Mouse (Mus musculus) spleen, adult 10 weeks (tissue): Measurements from ENCODE around the gene Taar1. TPM values are rescaled to one million over a fixed set of nuclear protein-coding genes. Genes with fewer than 3 reads are reported as not detected.

Source experiments
- polyA plus RNA-seq: library from polyadenylated mRNA; stranded (reverse); fragments of 350-450 nt; fragmentation: Illumina TruSeq; extraction: RNeasy Lipid Tissue Mini Kit (QIAGEN cat#74804); gene quantifications from one replicate; pipeline ENCODE4 v1.2.3, GENCODE M21; 2015; ENCODE audit warnings: low replicate concordance; ENCODE audit not compliant: insufficient read depth

Taar1 gene
- not detected for polyA plus RNA-seq

DNA sequence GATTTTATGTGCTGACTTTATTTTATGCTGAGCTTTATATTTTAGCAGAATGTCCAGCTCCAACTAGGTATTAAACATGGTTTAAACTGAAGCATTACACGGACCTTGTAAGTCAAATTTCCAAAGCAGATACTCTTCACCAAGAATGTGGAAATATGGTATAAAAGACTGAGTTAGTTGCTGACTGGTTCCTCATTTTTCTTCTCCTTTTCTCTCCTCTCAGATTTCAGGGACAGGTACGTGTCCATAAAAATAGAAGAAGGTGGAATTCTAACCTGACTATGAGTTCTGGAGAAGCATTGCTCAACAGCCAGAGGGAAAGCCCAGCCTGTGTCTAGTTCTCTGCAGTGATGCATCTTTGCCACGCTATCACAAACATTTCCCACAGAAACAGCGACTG lies at the start of gene Taar1:
Gene Taar1 (plus strand): TSS at position 301 of the 400 bp plus-strand sequence.

DNA sequence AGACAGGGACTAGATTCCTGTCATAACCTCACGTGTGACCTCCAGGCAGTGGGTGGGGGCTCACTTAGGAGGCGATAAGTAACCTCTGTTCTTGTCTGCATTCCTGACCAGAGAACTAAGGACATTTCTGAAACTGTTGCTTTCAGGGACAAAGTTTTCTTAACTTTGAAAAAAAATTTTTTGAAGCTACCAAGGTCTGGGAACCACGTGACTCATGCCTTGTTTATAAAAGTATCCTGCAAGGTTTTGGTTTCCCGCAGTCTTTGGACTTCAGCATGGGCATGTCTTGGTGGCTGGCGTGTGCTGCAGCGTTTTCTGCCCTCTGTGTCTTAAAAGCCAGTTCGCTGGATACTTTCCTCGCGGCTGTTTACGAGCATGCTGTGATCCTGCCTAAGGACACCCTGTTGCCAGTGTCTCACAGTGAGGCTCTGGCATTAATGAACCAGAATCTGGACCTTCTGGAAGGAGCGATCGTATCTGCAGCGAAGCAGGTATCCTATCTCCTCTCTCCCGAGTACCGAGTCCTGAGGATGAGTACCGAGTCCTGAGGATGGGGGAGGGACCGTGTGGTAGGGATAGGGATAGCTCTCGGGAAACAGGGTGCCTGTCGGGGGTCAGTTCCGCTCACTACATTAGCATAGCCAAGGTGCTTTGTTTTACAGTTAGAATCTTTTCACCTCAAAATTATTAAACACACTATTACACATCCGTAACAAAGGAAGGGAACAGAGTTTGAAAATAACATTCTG lies 25.4 kb upstream of the Taar1 start, which contains the start of gene Vnn1:
Gene Vnn1 (plus strand): TSS at position 88 of the 749 bp plus-strand sequence.

DNA sequence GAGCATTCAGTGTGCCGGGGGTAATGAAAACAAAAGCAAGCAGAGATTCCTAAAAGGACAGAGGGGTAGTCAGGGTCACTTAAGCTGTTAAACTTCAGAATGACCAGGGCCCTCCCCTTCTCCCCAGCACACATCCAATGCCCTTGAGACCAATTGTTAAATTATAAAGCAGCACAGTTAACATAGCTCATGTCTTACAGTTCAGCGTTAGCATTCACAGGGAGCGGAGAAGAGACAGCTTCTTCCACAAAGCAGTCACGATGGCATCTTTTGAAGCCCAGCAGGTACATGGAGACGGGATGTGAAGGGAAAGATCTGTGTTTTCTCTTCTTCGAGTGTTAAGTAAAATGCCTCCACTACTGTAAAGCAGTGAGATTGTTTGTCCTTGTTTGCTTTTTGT lies 18.2 kb downstream of the Taar1 start, which contains the start of gene Taar2:
Gene Taar2 (plus strand): TSS at position 261 of the 400 bp plus-strand sequence.

DNA sequence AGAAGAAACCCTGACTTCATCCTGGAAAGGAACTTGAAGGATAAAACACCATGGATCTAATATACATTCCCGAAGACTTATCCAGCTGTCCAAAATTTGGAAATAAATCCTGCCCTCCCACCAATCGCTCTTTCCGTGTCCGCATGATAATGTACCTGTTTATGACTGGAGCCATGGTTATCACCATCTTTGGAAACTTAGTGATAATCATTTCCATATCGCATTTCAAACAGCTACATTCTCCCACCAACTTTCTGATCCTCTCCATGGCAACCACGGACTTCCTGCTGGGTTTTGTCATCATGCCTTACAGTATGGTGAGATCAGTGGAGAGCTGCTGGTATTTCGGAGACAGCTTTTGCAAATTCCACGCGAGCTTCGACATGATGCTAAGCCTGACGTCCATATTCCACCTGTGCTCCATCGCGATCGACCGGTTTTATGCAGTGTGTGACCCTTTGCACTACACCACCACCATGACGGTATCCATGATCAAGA lies 29.4 kb downstream of the Taar1 start, which contains the start of gene Taar3:
Gene Taar3 (plus strand): TSS at position 51 of the 498 bp plus-strand sequence.

DNA sequence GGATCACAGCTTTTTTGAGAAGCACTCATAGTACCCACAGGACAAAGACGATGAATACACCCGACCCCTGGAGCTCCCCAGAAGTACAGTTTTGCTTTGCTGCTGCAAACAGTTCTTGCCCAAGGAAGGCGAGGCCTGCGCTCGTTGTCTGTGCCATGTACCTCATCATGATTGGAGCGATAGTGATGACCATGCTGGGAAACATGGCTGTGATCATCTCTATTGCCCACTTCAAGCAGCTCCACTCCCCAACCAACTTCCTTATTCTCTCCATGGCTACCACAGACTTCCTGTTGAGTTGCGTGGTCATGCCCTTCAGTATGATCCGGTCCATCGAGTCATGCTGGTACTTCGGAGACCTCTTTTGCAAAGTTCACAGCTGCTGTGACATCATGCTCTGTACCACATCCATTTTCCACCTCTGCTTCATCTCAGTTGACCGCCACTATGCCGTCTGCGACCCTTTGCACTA lies 40.3 kb downstream of the Taar1 start, which contains the start of gene Taar4:
Gene Taar4 (plus strand): TSS at position 51 of the 472 bp plus-strand sequence.

DNA sequence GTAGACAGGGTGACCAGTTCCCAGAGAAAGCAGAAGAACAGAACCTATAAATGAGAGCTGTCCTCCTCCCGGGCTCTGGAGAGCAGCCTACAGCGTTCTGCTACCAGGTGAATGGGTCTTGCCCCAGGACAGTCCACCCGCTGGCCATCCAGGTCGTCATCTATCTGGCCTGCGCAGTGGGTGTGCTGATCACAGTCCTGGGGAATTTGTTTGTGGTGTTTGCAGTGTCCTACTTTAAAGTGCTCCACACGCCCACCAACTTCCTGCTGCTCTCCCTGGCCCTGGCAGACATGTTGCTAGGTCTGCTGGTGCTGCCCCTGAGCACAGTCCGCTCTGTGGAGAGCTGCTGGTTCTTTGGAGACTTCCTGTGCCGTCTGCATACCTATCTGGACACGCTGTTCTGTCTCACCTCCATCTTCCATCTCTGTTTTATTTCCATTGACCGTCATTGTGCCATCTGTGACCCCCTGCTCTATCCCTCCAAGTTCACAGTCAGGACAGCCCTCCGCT lies 50.6 kb downstream of the Taar1 start, which contains the start of gene Taar5:
Gene Taar5 (plus strand): TSS at position 51 of the 510 bp plus-strand sequence.

Other genes starting within 250 kb of the Taar1 start
- gene Rps12, start 133.1 kb upstream of the Taar1 start, polyA plus RNA-seq = 3,138 TPM
- gene Slc18b1, start 123.4 kb upstream of the Taar1 start, polyA plus RNA-seq = 4.1 TPM
- 4.2 TPM for gene Vnn3, start 68.9 kb upstream of the Taar1 start, polyA plus RNA-seq
- 0.25 TPM for gene Vnn1, start 25.7 kb upstream of the Taar1 start, polyA plus RNA-seq
- gene Taar2, start 18.2 kb downstream of the Taar1 start, polyA plus RNA-seq = not detected
- not detected for gene Taar3, start 29.2 kb downstream of the Taar1 start, polyA plus RNA-seq
- gene Taar4, start 40.1 kb downstream of the Taar1 start, polyA plus RNA-seq = not detected
- not detected for gene Taar5, start 50.4 kb downstream of the Taar1 start, polyA plus RNA-seq
- gene Taar6, start 65.3 kb downstream of the Taar1 start, polyA plus RNA-seq = not detected
- not detected for gene Taar7a, start 73.1 kb downstream of the Taar1 start, polyA plus RNA-seq
- not detected for gene Taar7b, start 79.6 kb downstream of the Taar1 start, polyA plus RNA-seq
- gene Taar7d, start 106.9 kb downstream of the Taar1 start, polyA plus RNA-seq = not detected
- not detected for gene Taar7e, start 117.3 kb downstream of the Taar1 start, polyA plus RNA-seq
- gene Taar7f, start 129.2 kb downstream of the Taar1 start, polyA plus RNA-seq = not detected
- gene Taar8a, start 156.1 kb downstream of the Taar1 start, polyA plus RNA-seq = not detected
- gene Taar8b, start 171.9 kb downstream of the Taar1 start, polyA plus RNA-seq = 1.4 TPM
- gene Taar8c, start 181.6 kb downstream of the Taar1 start, polyA plus RNA-seq = 0.43 TPM
- gene Taar9, start 189.2 kb downstream of the Taar1 start, polyA plus RNA-seq = 0.64 TPM
- gene Stx7, start 228.9 kb downstream of the Taar1 start, polyA plus RNA-seq = 154 TPM